Mouse (Mus musculus) heart, embryonic 16.5 days (tissue): ENCODE data around the gene Cacna1f. TPM values are rescaled to one million over a fixed set of nuclear protein-coding genes. Genes with fewer than 3 reads are reported as not detected.

ENCODE experiments used
- ATAC-seq: fragments of 200-750 bp; cut with Nextera tagmentation; replicated peaks from 2 replicates; pipeline ENCODE4 v1.8.0; 2017; ENCODE audit warnings: moderate number of reproducible peaks; ENCODE audit not compliant: insufficient read depth, low FRiP score; ENCODE audit errors: extremely low read depth
- H3K27ac ChIP-seq: fragments of 300-500 bp; sonication (generic); 2 replicates; pipeline ENCODE4 v1.5.1; 2014; ENCODE audit warnings: mild to moderate bottlenecking, low read length, control low read depth, moderate library complexity
- H3K27me3 ChIP-seq: fragments of 300-500 bp; sonication (generic); 2 replicates; pipeline ENCODE4 v1.6.1; 2014; ENCODE audit warnings: low read length, mixed read lengths; ENCODE audit not compliant: control insufficient read depth, insufficient read depth
- H3K36me3 ChIP-seq: fragments of 300-500 bp; sonication (generic); 2 replicates; pipeline ENCODE4 v1.6.1; 2014; ENCODE audit not compliant: control insufficient read depth, insufficient read depth
- H3K4me1 ChIP-seq: fragments of 300-500 bp; sonication (generic); 2 replicates; pipeline ENCODE4 v1.6.1; 2014; ENCODE audit warnings: low read length, mixed read lengths; ENCODE audit not compliant: control insufficient read depth, insufficient read depth
- H3K4me2 ChIP-seq: fragments of 300-500 bp; sonication (generic); 2 replicates; pipeline ENCODE4 v1.6.1; 2014; ENCODE audit warnings: low read depth, mild to moderate bottlenecking, control low read depth, low read length
- H3K4me3 ChIP-seq: fragments of 300-500 bp; sonication (generic); 2 replicates; pipeline ENCODE4 v1.5.1; 2014; ENCODE audit warnings: mild to moderate bottlenecking, control low read depth, low read length
- H3K9ac ChIP-seq: fragments of 300-500 bp; sonication (generic); 2 replicates; pipeline ENCODE4 v1.6.1; 2014; ENCODE audit warnings: low read length, control low read depth
- H3K9me3 ChIP-seq: fragments of 300-500 bp; sonication (generic); replicated peaks from 2 replicates; pipeline ENCODE4 v1.6.1; 2016; ENCODE audit warnings: low read length; ENCODE audit not compliant: control insufficient read depth
- WGBS: fragments of 180-500 bp; shearing (Covaris S2); extraction: QIAGEN DNeasy Blood & Tissue Kit; methylation state at CpG from one replicate; pipeline ENCODE4 v1.1.7; 2014; 5-methylcytosine and 5-hydroxymethylcytosine counted together
- polyA plus RNA-seq: library from polyadenylated mRNA; unstranded; fragments of >200 nt; fragmentation: Nextera tagmentation; extraction: Ambion mirVana; gene quantifications from 2 replicates; pipeline ENCODE4 v1.2.1, GENCODE M21; 2015

Cacna1f gene
- polyA plus RNA-seq: not detected in 2 replicates

GRCm38 (mm10) chrX:7606783-7607182 lies at the start of gene Cacna1f:
Cacna1f (plus strand) TSS chrX:7607083.
- no peak for ATAC-seq

GRCm38 (mm10) chrX:7563076-7563475 lies 43.8 kb upstream of the Cacna1f start:
- Histone ChIP-seq H3K4me2 (no peak overlapping the region), H3K36me3 (no peaks in the 10 kb centered on the region), H3K27ac (no peak overlapping the region), H3K9ac (no peak overlapping the region), H3K4me1 (no peaks in the 10 kb centered on the region), H3K4me3 (no peak overlapping the region), H3K9me3 (no peaks in the 10 kb centered on the region), H3K27me3 (no peaks in the 10 kb centered on the region)
- ATAC-seq: no peak
- 29% methylated on average over 2 of the region's 2 CpGs for WGBS

More at GRCm38 (mm10) chrX:7606783-7607182, at the start of gene Cacna1f:
- Histone ChIP-seq H3K4me3 (no peak within 1 kb of the TSS), H3K9ac (no peak within 1 kb of the TSS), H3K36me3 (no peaks in the 10 kb centered on the region; the same call in 1 of the 2 replicates), H3K27me3 (no peaks in the 10 kb centered on the region; the same call in 1 of the 2 replicates), H3K9me3 (no peaks in the 10 kb centered on the region; the same call in 1 of the 2 replicates), H3K4me2 (no peak within 1 kb of the TSS), H3K4me1 (peaks cover 4% of the 10 kb centered on the region), H3K27ac (no peak within 1 kb of the TSS)
- WGBS: 63% methylated on average over 6 of the region's 6 CpGs

- no peak for ATAC-seq
- H3K9ac ChIP-seq: no peak overlapping the region
- no peaks in the 10 kb centered on the region for H3K36me3 ChIP-seq
- no peaks in the 10 kb centered on the region for H3K27me3 ChIP-seq
- no peak overlapping the region for H3K4me3 ChIP-seq
- 64% methylated on average over 6 of the region's 6 CpGs for WGBS
- H3K27ac ChIP-seq: no peak overlapping the region
- H3K4me2 ChIP-seq: no peak overlapping the region
- no peaks in the 10 kb centered on the region for H3K9me3 ChIP-seq
- H3K4me1 ChIP-seq: peaks cover 7% of the 10 kb centered on the region
Observed at GRCm38 (mm10) chrX:7566352-7566751, 40.5 kb upstream of the Cacna1f start.

GRCm38 (mm10) chrX:7567491-7567890 lies 39.4 kb upstream of the Cacna1f start:
- WGBS: 66% methylated on average over 7 of the region's 9 CpGs
- ATAC-seq: no peak
- Histone ChIP-seq H3K9me3 (no peaks in the 10 kb centered on the region), H3K27me3 (no peaks in the 10 kb centered on the region), H3K4me2 (no peak overlapping the region), H3K36me3 (no peaks in the 10 kb centered on the region), H3K4me3 (no peak overlapping the region), H3K9ac (no peak overlapping the region), H3K27ac (no peak overlapping the region), H3K4me1 (peaks cover 11% of the 10 kb centered on the region)

- Histone ChIP-seq H3K36me3 (no peaks in the 10 kb centered on the region), H3K27me3 (no peaks in the 10 kb centered on the region), H3K4me3 (no peak overlapping the region), H3K27ac (no peak overlapping the region), H3K9ac (no peak overlapping the region), H3K4me1 (peaks cover 19% of the 10 kb centered on the region), H3K9me3 (no peaks in the 10 kb centered on the region), H3K4me2 (no peak overlapping the region)
- WGBS: 42% methylated on average over 7 of the region's 7 CpGs
- no peak for ATAC-seq
Observed at GRCm38 (mm10) chrX:7570481-7571175, 36.3 kb upstream of the Cacna1f start.

GRCm38 (mm10) chrX:7571565-7572136 lies 35.2 kb upstream of the Cacna1f start:
- no peak overlapping the region for H3K27ac ChIP-seq
- no peak overlapping the region for H3K4me3 ChIP-seq
- no peak overlapping the region for H3K9ac ChIP-seq
- H3K9me3 ChIP-seq: no peaks in the 10 kb centered on the region
- H3K36me3 ChIP-seq: no peaks in the 10 kb centered on the region
- ATAC-seq: no peak
- peaks cover 19% of the 10 kb centered on the region for H3K4me1 ChIP-seq
- 76% methylated on average over 9 of the region's 9 CpGs for WGBS
- H3K27me3 ChIP-seq: no peaks in the 10 kb centered on the region
- H3K4me2 ChIP-seq: no peak overlapping the region

GRCm38 (mm10) chrX:7572466-7572865 lies 34.4 kb upstream of the Cacna1f start:
- ATAC-seq: no peak
- no peak overlapping the region; the same call in 1 of the 2 replicates for H3K4me3 ChIP-seq
- H3K9ac ChIP-seq: no peak overlapping the region
- H3K27me3 ChIP-seq: no peaks in the 10 kb centered on the region
- H3K27ac ChIP-seq: no peak overlapping the region
- no peaks in the 10 kb centered on the region for H3K36me3 ChIP-seq
- H3K4me2 ChIP-seq: peak overlapping the region; percentile 82
- 50% methylated on average over 10 of the region's 10 CpGs for WGBS
- H3K9me3 ChIP-seq: no peaks in the 10 kb centered on the region
- H3K4me1 ChIP-seq: peaks cover 19% of the 10 kb centered on the region

GRCm38 (mm10) chrX:7573176-7574086 lies 33.5 kb upstream of the Cacna1f start, which contains the start of gene Foxp3:
Foxp3 (plus strand) TSS chrX:7573644.
- H3K9ac ChIP-seq: peak within 1 kb of the TSS; percentile 75
- peak within 1 kb of the TSS; percentile 79 for H3K27ac ChIP-seq
- ATAC-seq: peak; percentile 70
- no peaks in the 10 kb centered on the region for H3K9me3 ChIP-seq
- H3K36me3 ChIP-seq: no peaks in the 10 kb centered on the region
- H3K4me3 ChIP-seq: peak within 1 kb of the TSS; percentile 60
- 24% methylated on average over 62 of the region's 72 CpGs for WGBS
- H3K4me2 ChIP-seq: peak within 1 kb of the TSS; percentile 82
- H3K4me1 ChIP-seq: peaks cover 19% of the 10 kb centered on the region
- no peaks in the 10 kb centered on the region for H3K27me3 ChIP-seq
